Mouse (Mus musculus) ovary, adult 10 weeks (tissue): ENCODE data around the gene Vmn1r218. TPM values are rescaled to one million over a fixed set of nuclear protein-coding genes. Genes with fewer than 3 reads are reported as not detected.

Experiments used
- polyA plus RNA-seq: library from polyadenylated mRNA; stranded (reverse); fragments of 350-450 nt; fragmentation: Illumina TruSeq; extraction: RNeasy Lipid Tissue Mini Kit (QIAGEN cat#74804); gene quantifications from one replicate; pipeline ENCODE4 v1.2.3, GENCODE M21; 2014

Vmn1r218 gene
- not detected for polyA plus RNA-seq

GRCm38 (mm10) chr13:23133099-23133498 lies at the start of gene Vmn1r218:
TSS of gene Vmn1r218 (plus strand) at chr13:23133155.

GRCm38 (mm10) chr13:23118126-23118525 lies 14.8 kb upstream of the Vmn1r218 start, which contains the start of gene Vmn1r217:
TSS of gene Vmn1r217 (minus strand) at chr13:23118226.

GRCm38 (mm10) chr13:23159012-23159411 lies 26.1 kb downstream of the Vmn1r218 start, which contains the start of gene Vmn1r219:
TSS of gene Vmn1r219 (plus strand) at chr13:23159312.

GRCm38 (mm10) chr13:23187875-23188274 lies 54.9 kb downstream of the Vmn1r218 start, which contains the start of gene Vmn1r220:
TSS of gene Vmn1r220 (minus strand) at chr13:23187975.

Other genes with a start within 250 kb of the Vmn1r218 start
- gene Vmn1r212, start 248.9 kb upstream of the Vmn1r218 start, polyA plus RNA-seq = not detected
- not detected for gene Vmn1r213, start 125.5 kb upstream of the Vmn1r218 start, polyA plus RNA-seq
- gene Vmn1r214, start 102.7 kb upstream of the Vmn1r218 start, polyA plus RNA-seq = not detected
- not detected for gene Vmn1r215, start 65.1 kb upstream of the Vmn1r218 start, polyA plus RNA-seq
- not detected for gene Vmn1r217, start 14.9 kb upstream of the Vmn1r218 start, polyA plus RNA-seq
- gene Vmn1r219, start 26.2 kb downstream of the Vmn1r218 start, polyA plus RNA-seq = not detected
- gene Vmn1r220, start 54.8 kb downstream of the Vmn1r218 start, polyA plus RNA-seq = not detected
- not detected for gene Vmn1r221, start 81.0 kb downstream of the Vmn1r218 start, polyA plus RNA-seq
- not detected for gene Vmn1r222, start 102.8 kb downstream of the Vmn1r218 start, polyA plus RNA-seq
- gene Vmn1r223, start 114.0 kb downstream of the Vmn1r218 start, polyA plus RNA-seq = not detected
- 155 TPM for gene Zfp322a, start 236.1 kb downstream of the Vmn1r218 start, polyA plus RNA-seq